Mouse (Mus musculus): ENCODE results near the gene Ankrd55.

The Ankrd55 gene

GRCm38 (mm10) chr13:112288225-112289178, at the start of gene Ankrd55:
Gene Ankrd55, plus strand, starts transcription at chr13:112288451.
- peak; percentile 24 for DNase-seq (ENCODE audit: extremely low spot score, low read depth, low spot score)

- no peak for DNase-seq (ENCODE audit: extremely low spot score, low read depth, low spot score)
Observed at GRCm38 (mm10) chr13:112239239-112239638, 49.0 kb upstream of the Ankrd55 start.

GRCm38 (mm10) chr13:112241431-112241830, 46.8 kb upstream of the Ankrd55 start:
- DNase-seq (ENCODE audit: extremely low spot score, low read depth, low spot score) = no peak

GRCm38 (mm10) chr13:112245131-112245530, 43.1 kb upstream of the Ankrd55 start:
- no peak for DNase-seq (ENCODE audit: extremely low spot score, low read depth, low spot score)

DNA sequence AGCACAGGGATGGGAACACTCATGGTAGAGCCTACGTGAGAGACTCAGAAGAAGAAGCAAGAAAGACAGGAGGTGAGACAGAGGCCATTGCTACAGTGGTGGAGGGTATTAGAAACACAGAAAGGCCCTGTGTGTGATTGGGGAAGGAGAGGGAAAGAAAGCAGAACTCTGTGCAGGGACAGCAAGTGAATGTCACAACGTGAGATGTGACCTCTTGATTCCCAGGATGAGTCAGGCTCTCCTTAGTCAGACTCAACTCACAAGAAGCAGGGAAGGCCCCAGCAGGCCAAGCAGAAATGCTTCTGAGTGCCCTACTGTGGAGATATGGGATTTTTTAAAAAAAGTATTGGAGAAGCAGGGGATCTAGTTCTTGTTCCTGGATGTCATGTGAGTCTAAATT, 36.8 kb upstream of the Ankrd55 start:
- no peak for DNase-seq (ENCODE audit: extremely low spot score, low read depth, low spot score)

GRCm38 (mm10) chr13:112252012-112252411, 36.2 kb upstream of the Ankrd55 start:
- DNase-seq (ENCODE audit: extremely low spot score, low read depth, low spot score) = no peak

- no peak for DNase-seq (ENCODE audit: extremely low spot score, low read depth, low spot score)
Observed at GRCm38 (mm10) chr13:112252991-112253620, 35.1 kb upstream of the Ankrd55 start.

DNA sequence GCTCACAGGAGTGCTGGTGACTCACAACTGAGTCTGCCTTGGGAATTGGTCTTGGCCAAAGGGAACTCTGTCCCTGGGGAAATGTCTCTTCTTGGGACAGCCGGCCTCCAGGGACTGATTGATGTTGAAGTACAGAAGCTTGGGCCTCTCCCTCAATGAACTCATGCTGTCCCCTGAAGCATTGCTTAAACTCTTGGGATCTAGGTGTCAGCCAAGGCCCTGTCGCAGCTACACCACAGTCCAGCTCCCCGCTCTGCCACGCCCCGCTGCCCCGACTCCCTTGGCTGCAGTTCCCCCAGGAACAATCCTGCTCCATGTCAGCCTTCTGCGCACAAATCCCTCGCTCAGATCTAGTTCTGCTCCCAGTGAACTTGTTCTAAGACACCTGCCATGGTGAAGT, 34.1 kb upstream of the Ankrd55 start:
- no peak for DNase-seq (ENCODE audit: extremely low spot score, low read depth, low spot score)

DNA sequence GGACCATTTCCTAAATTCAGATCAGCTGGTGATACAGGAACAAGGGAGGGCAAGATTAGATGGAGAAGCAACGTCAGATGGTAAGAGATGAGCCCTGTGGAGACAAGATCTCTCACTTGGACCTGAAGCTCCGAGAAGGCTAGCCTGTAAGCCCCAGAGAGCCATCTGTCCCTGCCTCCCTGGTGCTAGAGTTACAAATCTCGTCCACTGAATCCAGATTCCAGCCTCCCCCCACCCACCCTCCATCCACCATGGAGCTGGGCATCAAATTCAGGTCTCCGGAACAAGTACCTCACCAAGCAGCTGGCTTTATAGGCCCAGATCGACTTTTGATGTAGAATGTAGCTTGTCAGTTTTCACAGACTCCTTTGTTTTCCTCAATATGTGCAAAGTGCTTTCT, 32.4 kb upstream of the Ankrd55 start:
- DNase-seq (ENCODE audit: extremely low spot score, low read depth, low spot score) = no peak

GRCm38 (mm10) chr13:112258478-112258877, 29.8 kb upstream of the Ankrd55 start:
- DNase-seq (ENCODE audit: extremely low spot score, low read depth, low spot score) = no peak

DNA sequence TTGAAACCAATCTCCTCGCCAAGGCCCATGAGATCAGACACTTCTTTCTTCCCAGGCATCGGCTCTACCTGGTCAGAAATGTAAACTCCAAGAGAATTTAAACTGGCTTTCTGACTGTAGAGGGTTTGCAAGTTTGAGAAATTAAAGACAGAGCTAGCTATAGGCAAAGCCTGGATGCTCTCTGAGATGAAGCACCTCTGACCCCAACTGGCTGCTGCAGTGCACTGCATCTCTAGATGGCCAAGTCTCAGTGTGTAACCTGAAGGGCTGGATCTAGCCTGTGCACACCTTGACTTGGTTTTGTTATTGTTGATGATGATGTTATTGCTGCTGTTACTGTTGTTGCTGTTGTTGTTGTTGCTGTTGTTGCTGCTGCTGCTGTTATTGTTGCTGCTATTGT, 28.9 kb upstream of the Ankrd55 start:
- DNase-seq (ENCODE audit: extremely low spot score, low read depth, low spot score) = no peak

GRCm38 (mm10) chr13:112264666-112265065, 23.6 kb upstream of the Ankrd55 start:
- DNase-seq (ENCODE audit: extremely low spot score, low read depth, low spot score) = no peak

DNA sequence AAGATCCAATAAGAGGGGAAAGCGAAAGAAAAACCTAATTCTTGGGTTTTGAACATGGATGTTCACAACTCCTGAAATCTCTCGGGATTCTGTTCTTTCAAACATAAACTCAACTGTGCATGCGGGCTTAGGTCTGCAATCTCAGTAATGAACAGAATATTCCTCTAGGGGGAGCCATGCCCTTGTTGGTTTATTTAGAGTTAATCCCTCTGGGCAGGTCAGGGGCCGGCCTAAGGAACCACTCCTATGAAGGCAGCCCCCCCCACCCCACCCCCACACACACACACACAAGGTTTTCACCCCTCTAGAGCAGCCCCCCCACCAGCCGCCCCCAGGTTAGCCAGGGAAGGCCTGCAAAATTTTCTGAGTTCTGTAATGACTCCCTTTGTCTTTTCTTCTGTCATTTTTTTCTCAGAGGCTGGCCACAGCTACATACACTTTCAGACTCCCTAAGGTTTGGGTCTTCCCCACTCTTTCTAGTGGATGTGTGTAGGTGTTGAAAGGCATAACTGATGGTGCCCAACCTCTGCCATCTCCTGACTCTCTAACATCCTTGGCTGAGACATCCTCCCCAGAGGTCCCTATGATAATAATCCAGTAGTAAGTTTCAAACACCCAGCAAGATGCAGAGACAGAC, 16.2 kb upstream of the Ankrd55 start:
- peak; percentile 62 for DNase-seq (ENCODE audit: extremely low spot score, low read depth, low spot score)

DNA sequence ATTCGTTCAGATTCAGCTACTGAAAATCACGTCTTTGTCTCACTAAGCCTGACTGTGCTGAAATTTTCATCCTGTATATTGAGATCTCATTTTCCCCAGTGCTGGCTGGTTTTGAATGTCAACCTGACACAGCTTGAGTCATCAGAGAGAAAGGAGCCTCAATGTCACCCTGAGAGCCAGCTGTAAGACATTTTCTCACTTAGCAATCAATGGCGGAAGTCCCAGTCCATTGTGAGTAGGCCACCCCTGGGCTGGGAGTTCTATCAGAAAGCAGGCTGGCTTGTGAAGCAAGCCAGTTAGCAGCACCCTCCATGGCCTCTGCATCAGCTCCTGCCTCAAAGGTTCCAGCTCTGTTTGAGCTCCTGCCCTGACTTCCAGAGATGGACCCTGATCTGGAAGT, 13.6 kb upstream of the Ankrd55 start:
- no peak for DNase-seq (ENCODE audit: extremely low spot score, low read depth, low spot score)

GRCm38 (mm10) chr13:112275951-112276350, 12.3 kb upstream of the Ankrd55 start:
- no peak for DNase-seq (ENCODE audit: extremely low spot score, low read depth, low spot score)

DNA sequence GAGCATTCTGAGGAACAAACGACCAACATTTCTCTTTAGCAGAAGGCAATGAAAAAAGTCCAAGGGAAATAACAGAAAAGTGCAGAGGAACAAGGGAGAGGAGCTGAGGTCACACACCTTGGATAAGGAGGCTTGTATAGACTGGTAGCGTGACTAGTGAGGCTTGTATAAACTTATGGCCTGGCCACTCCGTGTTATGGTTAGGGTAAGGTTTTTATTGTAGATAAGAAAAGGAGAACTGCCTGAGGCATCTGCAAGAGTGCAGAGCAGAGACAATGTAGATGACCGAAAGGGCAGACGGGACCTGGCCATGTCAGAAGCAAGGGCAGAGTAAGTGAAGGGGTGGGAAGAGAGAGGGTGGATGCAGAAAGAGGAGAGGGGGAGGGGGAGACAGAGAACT, 10.7 kb upstream of the Ankrd55 start:
- no peak for DNase-seq (ENCODE audit: extremely low spot score, low read depth, low spot score)

GRCm38 (mm10) chr13:112278251-112278650, 10.0 kb upstream of the Ankrd55 start:
- DNase-seq (ENCODE audit: extremely low spot score, low read depth, low spot score) = no peak

- no peak for DNase-seq (ENCODE audit: extremely low spot score, low read depth, low spot score)
Observed at GRCm38 (mm10) chr13:112287135-112287534, 1.1 kb upstream of the Ankrd55 start.

DNA sequence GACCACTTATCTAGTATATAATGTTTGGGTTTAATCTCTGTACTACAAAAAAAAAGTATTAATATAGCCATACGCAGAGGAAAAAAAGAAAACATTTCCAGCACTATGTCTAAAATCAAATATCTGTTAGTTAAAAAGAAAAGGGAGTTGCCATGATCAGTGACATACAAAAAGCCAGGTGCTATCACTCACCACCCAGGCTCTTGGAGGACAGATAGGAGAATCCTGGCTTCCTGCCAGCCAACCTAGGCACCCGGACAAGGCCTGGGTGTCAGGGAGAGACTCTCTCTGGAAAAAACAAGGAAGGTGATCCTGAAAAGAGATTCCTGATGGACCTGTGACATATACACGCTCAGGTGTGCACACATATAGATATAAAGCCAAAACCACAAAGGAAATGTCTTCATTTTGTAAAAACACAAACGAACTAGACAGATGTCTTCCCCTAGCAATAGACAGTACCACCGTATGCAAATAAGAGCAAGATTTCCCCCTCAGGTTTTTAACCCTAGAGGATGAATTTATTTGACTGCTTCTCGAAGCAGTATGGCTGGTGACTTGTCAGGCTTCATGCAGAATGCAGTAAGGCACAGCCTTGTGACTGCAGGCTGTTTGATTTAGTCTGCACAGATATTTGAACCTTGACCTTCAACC, 553 bp upstream of the Ankrd55 start:
- no peak for DNase-seq (ENCODE audit: extremely low spot score, low read depth, low spot score)

GRCm38 (mm10) chr13:112289338-112289737, 1.1 kb downstream of the Ankrd55 start:
- no peak for DNase-seq (ENCODE audit: extremely low spot score, low read depth, low spot score)

- DNase-seq (ENCODE audit: extremely low spot score, low read depth, low spot score) = no peak
Observed at GRCm38 (mm10) chr13:112289981-112290380, 1.7 kb downstream of the Ankrd55 start.
